Mouse (Mus musculus) liver (tissue): ENCODE measurements around the gene Rad9a.

Experiments
- DNase-seq: peaks from one replicate; pipeline ENCODE4 v3.0.0-alpha.2; 2020; ENCODE audit warnings: mixed read lengths

Rad9a gene

GRCm38 (mm10) chr19:4192251-4192985, 9.0 kb downstream of the Rad9a start:
- DNase-seq: no peak

DNA sequence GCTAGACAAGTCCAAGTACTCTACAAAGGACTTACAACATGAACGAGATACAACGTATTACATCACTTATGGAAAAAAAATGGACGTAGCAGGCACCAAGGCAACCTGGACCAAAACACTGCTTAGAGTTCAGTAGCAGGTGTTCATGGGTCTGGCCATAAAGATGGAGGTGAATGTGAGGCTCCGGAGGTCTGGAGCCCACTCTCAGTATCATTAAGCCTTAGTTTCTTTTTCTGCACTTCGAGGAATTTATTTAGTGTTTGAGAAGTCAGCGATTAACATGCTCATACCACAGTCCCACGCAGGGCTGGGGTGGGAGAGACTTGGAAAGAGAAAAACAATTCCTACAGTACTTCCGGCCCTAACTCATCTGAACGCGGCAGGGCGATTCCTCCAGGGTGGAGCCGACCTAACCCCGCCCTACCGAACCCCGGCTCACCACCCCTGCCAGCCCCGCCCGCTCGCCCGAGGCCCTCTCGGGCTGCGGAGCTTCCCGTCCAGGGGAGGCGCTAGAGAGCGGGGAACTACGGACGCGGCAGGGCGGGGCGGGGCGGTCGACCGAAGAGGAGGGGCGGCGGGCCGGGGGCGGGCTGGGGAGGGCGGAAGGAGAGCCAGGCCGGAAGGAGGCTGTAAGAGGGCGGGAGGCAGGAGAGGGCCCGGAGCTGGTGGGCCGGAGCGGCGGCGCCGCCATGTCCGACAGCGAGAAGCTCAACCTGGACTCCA, 9.8 kb downstream of the Rad9a start, which contains the start of gene Ppp1ca:
TSS of gene Ppp1ca (plus strand) at position 538 of the 723 bp plus-strand sequence.
- peak; percentile 99 for DNase-seq

DNA sequence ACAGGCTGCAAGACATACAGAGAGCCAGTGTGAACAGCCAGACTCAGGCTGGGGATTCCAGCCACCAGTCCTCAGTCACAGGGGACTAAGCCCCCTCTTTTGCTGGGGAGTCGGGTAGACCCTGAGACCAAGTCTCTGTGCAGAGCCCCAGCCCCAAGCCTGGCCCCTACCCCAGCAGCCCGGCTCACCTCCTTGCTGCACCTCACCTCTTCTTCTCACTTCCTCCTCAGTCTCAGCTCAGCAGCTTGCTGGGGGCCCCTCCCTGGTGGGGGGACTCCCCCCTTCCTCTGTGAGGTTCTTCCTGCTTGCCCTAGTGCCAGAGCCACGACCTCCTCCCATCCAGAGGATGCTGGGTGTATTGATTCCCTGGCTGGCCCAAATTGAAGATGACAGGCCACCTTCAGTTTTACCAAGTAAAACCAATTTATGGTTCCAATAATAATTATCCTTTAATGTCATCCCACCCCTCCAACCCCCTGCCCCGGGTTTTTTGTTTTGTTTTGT, 10.6 kb downstream of the Rad9a start, which contains the start of gene Tbc1d10c:
TSS of gene Tbc1d10c (minus strand) at position 454 of the 504 bp plus-strand sequence.
- peak; percentile 39 for DNase-seq

GRCm38 (mm10) chr19:4189051-4189620, 12.3 kb downstream of the Rad9a start:
- no peak for DNase-seq

DNA sequence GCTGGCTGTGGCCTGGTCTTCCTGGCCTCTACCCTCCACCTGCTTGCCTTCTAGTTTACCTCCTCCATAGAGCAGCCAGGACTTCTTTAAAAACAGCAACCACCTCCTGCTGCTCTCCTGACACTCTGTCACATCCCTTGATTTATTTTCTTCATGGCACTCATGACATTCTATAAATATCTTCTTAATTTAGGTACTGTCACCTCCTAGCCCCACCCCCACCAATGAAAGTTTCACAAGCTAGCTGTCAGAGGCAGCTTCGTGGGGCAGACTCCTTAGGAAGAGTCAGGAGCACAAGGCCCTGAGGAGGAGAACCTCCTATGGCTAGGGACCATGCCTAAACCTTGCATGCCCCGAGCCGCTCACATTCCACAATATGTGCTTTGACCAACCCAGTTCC, 14.2 kb downstream of the Rad9a start:
- no peak for DNase-seq

GRCm38 (mm10) chr19:4184976-4185975, 16.2 kb downstream of the Rad9a start:
- DNase-seq: peak; percentile 42

GRCm38 (mm10) chr19:4183689-4184088, 17.8 kb downstream of the Rad9a start:
- DNase-seq: no peak

DNA sequence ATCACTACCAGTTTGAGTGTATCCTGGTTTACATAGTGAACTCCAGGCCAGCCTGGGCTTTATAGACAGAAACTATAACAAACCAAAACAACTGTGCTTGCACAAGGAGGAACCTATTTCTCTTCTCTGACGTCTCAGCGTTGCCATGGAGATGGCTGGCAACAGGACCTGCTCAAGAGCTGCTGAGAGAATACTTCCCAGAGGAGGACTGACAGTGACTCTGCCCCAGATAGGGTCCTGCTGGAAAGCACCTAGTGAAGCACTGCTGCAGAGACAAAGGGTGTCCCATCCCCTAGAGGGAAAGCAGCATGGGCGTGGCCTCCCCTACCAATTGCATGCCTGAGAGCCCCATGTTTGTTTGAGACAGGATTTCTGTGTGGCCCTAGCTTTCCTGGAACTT, 19.6 kb downstream of the Rad9a start:
- no peak for DNase-seq

DNA sequence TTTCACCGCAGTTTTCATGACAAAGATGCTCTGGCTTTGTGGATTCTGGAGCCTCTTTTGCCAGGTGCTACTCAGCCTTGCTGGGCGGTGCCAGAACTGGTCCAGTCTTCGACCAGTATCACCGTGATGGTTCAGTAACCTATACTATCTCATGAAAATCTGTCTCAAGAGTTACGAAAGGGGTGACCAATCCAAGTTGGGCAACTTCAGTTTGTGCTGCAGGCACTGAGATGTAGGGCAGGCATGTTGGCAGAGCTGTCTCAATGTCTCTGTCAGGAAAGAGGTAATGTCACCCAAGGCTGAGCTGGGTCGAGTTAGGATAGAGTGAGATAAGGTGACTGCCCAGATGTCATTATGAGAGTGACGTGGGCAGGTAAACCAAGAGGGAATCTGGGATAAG, 21.1 kb downstream of the Rad9a start:
- no peak for DNase-seq

DNA sequence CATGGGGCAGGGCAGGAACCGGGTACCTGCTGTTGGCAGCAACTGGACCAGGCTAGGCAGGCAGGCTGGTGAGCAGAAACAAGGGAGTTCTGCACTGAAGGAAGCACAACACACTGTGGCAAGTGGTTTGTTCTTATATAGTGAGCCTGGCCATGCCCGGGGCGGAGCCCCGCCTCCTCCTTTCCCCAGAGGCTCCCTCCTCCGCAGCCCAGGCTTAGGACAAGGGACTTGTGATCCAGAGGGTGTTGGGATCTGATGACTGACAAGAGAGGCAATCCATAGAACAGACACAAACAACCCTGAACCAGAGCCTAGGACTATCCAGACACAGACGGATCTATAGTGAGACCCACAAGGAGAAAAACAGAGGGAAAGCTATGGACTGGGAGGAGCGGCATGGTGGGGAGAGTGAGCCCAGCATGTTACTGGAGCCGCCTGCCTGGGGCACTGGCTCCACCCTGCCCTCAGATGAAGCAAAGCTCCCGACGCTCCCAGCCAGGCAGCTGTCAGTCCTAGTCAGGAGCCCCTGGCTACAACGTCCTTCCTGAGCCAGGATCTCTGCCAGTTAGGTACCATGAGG, 26.0 kb downstream of the Rad9a start, which contains the start of gene Carns1:
TSS of gene Carns1 (minus strand) at position 112 of the 580 bp plus-strand sequence.
- DNase-seq: no peak

GRCm38 (mm10) chr19:4172925-4173324, 28.5 kb downstream of the Rad9a start:
- DNase-seq: no peak

GRCm38 (mm10) chr19:4171393-4172290, 29.8 kb downstream of the Rad9a start:
- DNase-seq: no peak

DNA sequence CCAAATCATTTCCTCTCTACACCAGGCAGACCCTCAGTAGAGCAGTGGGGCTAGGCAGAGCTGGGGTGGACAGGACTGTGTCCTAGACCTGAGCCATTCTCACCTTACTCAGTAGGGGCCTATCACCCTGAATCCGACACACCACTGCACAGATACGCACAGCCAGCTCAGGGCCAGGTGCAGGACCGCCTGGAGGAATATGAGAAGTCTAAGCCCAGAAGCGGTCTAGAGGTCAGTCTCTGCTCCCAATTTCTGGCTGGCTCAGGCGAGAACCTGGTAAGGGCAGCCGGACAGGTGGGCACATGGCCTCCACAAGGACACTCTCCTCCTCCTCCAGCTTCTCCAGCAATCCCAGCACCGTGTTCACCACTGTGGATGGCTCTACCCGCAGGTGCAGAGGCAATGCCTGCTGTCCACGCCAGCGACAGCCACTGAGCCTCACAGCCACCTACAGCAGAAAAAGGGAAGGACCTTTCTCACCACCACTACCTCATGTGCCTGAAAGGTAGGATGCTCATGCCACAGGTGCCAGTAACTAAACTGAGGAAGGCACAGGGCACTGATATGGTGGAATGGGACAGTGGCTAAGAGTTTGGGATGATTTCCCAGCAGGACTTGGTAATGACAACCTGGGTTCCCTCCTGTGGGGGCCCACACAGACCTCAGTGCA, 30.6 kb downstream of the Rad9a start:
- DNase-seq: no peak

GRCm38 (mm10) chr19:4169810-4170209, 31.7 kb downstream of the Rad9a start:
- no peak for DNase-seq

GRCm38 (mm10) chr19:4169378-4169784, 32.1 kb downstream of the Rad9a start:
- peak; percentile 100 for DNase-seq

DNA sequence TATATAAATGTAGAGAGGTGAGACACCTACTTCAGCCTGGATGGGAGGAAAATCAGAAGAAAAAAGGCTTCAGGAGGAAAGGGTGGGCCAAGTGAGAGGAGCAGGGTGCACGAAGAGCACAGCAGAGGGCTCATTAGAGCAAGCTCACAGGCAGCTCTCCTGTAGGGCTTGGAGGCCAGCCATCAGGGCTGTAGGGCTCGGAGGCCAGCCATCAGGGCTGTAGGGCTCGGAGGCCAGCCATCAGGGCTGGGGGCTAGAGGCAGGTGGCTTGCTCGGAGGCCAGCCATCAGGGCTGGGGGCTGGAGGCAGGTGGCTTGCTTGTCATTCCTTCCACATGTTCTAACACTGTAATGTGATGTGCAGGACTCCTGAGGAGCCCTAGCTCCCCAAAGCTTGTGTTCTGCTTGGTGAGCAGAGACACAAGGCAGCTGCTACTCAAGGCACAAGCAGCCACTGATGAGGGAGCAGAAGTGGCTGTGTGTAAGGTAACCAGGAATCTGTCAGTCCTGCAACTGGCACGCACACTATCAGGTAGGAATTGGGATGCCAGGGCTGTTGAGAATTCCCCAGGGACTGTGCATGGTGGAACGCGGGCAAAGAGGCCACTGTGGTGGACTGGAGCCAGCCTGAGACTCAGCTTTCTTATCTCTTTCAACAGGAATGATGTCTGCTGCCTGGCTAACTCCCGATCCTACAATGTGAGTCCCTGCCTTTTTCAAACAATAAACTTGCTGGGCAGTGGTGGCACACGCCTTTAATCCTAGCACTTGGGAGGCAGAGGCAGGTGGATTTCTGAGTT, 34.6 kb downstream of the Rad9a start:
- DNase-seq: no peak

DNA sequence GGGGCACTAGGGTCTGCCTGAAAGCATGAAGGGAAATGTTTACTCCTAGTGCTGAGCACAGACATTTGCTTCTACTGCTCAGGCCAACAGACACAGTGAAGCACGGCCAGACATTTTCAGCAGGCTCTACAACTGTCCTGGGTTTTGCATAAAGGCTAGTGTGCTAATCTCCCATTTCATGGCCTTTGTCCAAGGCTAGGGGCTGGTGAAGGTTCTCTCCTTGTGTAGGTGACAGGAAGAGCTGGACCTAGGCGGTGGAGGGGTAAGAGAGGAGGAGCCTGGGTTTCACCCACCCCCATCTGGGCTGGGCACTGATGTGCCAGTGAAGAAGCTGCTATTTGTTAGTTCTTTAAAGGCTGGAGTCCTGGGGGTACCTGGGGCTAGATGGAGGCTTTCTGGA, 36.7 kb downstream of the Rad9a start:
- DNase-seq: no peak

DNA sequence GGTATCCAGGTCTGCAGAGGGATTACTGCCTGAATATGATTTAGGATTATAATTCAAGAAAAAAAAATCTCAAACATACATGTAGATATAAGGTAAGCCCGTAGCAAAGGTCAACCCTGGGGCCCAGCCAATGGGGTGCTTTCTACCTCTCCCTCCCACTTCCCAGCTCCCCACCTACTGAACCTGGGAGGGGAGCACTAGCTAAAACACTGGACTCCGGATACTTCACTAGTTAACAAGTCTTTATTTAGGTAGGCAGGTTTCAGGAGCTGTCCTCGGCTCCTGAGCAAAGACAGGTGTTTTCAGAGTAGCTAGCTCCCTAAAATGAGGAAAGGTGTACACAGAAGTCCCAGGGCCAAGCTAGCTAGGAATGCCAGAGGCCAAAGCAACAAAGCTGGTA, 37.4 kb downstream of the Rad9a start:
- no peak for DNase-seq

- no peak for DNase-seq
Observed at GRCm38 (mm10) chr19:4163543-4163887, 37.9 kb downstream of the Rad9a start.
